ENCODE assay signal across 9 mouse cellular contexts in genomic region chr8:84797256-84797797, GRCm38 (mm10). TPM values are rescaled to one million over a fixed set of nuclear protein-coding genes. Genes with fewer than 3 reads are reported as not detected.
A peak's percentile ranks its signal among the peaks of the same experiment; 100 is the strongest.
DNase-seq lines count a peak whose midpoint lies in the region; ATAC-seq and TF ChIP-seq lines count a peak whose summit lies in the region.
"Had no signal": no experiment of that assay in that cellular context is flagged by ENCODE, and none has a peak within 500 bp of the region (broad histone marks: within the 10 kb centered on the region; RNA-seq: fewer than 3 reads in every experiment).

No protein-coding gene starts in this region.

- no peak for DNase-seq in hindbrain, embryonic 11.5 days (ENCODE audit: low spot score)
- DNase-seq in cerebellum, adult 8-10 months = peak; percentile 26
- DNase-seq in forebrain, postnatal 0 days = peak; percentile 44
- DNase-seq in frontal cortex, postnatal 14 days (ENCODE audit: low spot score in 2 of 2) = no peak
- DNase-seq in T-cell, adult 2 months (ENCODE audit: low spot score) = no peak
- DNase-seq: liver, postnatal 0 days; thymus, postnatal 14 days had no signal

- peaks cover 7% of the 10 kb centered on the region; the same call in 1 of the 2 replicates for H3K36me3 ChIP-seq in hindbrain, embryonic 12.5 days
- H3K36me3 ChIP-seq in hindbrain, embryonic 11.5 days (ENCODE audit: control insufficient read depth, insufficient read depth, low read length) = no peaks in the 10 kb centered on the region
- no peaks in the 10 kb centered on the region for H3K36me3 ChIP-seq in forebrain, postnatal 0 days (ENCODE audit: insufficient read depth)

- WGBS in hindbrain, embryonic 12.5 days = 82% methylated on average over 15 of the region's 15 CpGs
- WGBS in hindbrain, embryonic 11.5 days = 75% methylated on average over 15 of the region's 15 CpGs
- 66% methylated on average over 15 of the region's 15 CpGs for WGBS in forebrain, postnatal 0 days

- peak overlapping the region; percentile 71; the same call in 1 of the 2 replicates for H3K4me2 ChIP-seq in hindbrain, embryonic 12.5 days (replicated peaks)
- no peak overlapping the region for H3K4me2 ChIP-seq in hindbrain, embryonic 11.5 days (replicated peaks; ENCODE audit: low read depth, low read length)
- H3K4me2 ChIP-seq in forebrain, postnatal 0 days (ENCODE audit: low read depth) = peak overlapping the region; percentile 80

- no peak overlapping the region for H3K9ac ChIP-seq in hindbrain, embryonic 12.5 days
- no peak overlapping the region for H3K9ac ChIP-seq in hindbrain, embryonic 11.5 days (ENCODE audit: low read depth, low read length)
- peak overlapping the region; percentile 88 for H3K9ac ChIP-seq in forebrain, postnatal 0 days
- H3K9ac ChIP-seq: liver, postnatal 0 days had no signal

- H3K27ac ChIP-seq in hindbrain, embryonic 12.5 days = no peak overlapping the region
- H3K27ac ChIP-seq in hindbrain, embryonic 11.5 days (ENCODE audit: low read depth, low read length) = no peak overlapping the region
- H3K27ac ChIP-seq in brown adipose tissue, adult 24 weeks (replicated peaks; ENCODE audit: low read depth, low read length) = peak overlapping the region; percentile 40; the same call in 1 of the 2 replicates
- peak overlapping the region; percentile 93 for H3K27ac ChIP-seq in forebrain, postnatal 0 days (ENCODE audit: low read depth, low read length)

- no peak for TF ChIP-seq CTCF in forebrain, postnatal 0 days (IDR thresholded peaks at IDR 0.05; ENCODE audit: low read depth)

- peaks cover 91% of the 10 kb centered on the region for H3K27me3 ChIP-seq in hindbrain, embryonic 12.5 days
- H3K27me3 ChIP-seq in hindbrain, embryonic 11.5 days (ENCODE audit: control insufficient read depth, insufficient read depth, low read length) = peaks cover 91% of the 10 kb centered on the region
- H3K27me3 ChIP-seq in forebrain, postnatal 0 days (ENCODE audit: insufficient read depth, low read length) = no peaks in the 10 kb centered on the region

- no peaks in the 10 kb centered on the region for H3K9me3 ChIP-seq in hindbrain, embryonic 12.5 days (replicated peaks)
- H3K9me3 ChIP-seq in hindbrain, embryonic 11.5 days (ENCODE audit: control insufficient read depth, low read length) = no peaks in the 10 kb centered on the region
- H3K9me3 ChIP-seq in forebrain, postnatal 0 days (ENCODE audit: low read length) = no peaks in the 10 kb centered on the region

- 0 out of 2 replicates have a peak overlapping the region, but pooled peaks have one; percentile 1 for H3K4me3 ChIP-seq in hindbrain, embryonic 12.5 days
- H3K4me3 ChIP-seq in hindbrain, embryonic 11.5 days (ENCODE audit: low read depth, low read length) = no peak overlapping the region
- H3K4me3 ChIP-seq in brown adipose tissue, adult 24 weeks (ENCODE audit: insufficient read depth, low read depth, low read length) = no peak overlapping the region
- H3K4me3 ChIP-seq in forebrain, postnatal 0 days (ENCODE audit: low read depth, low read length) = peak overlapping the region; percentile 90

- no peak for ATAC-seq in hindbrain, embryonic 12.5 days (ENCODE audit: low FRiP score)
- ATAC-seq in hindbrain, embryonic 11.5 days (ENCODE audit: low FRiP score) = no peak
- ATAC-seq in forebrain, postnatal 0 days = no peak
- ATAC-seq: liver, postnatal 0 days had no signal

- H3K4me1 ChIP-seq in hindbrain, embryonic 12.5 days = peaks cover 39% of the 10 kb centered on the region
- H3K4me1 ChIP-seq in hindbrain, embryonic 11.5 days (replicated peaks; ENCODE audit: control insufficient read depth, insufficient read depth, low read length) = peaks cover 8% of the 10 kb centered on the region
- peaks cover 33% of the 10 kb centered on the region for H3K4me1 ChIP-seq in brown adipose tissue, adult 24 weeks (ENCODE audit: control insufficient read depth, insufficient read depth, insufficient read length, low read length)
- peaks cover 29% of the 10 kb centered on the region for H3K4me1 ChIP-seq in forebrain, postnatal 0 days (ENCODE audit: insufficient read depth)

RNA-seq across cellular contexts. Expression of gene Nfix, which starts 2.8 kb away (rescaled TPM):
- polyA plus RNA-seq in hindbrain, embryonic 12.5 days (2016; fragmentation: Nextera tagmentation; extraction: Ambion mirVana) = 11.6 and 14.2 TPM in 2 replicates
- 2.4 and 3.0 TPM in 2 replicates for polyA plus RNA-seq in hindbrain, embryonic 11.5 days (2014; fragmentation: Nextera tagmentation; extraction: Ambion mirVana)
- 74.6 and 78.4 TPM in 2 replicates for polyA plus RNA-seq in brown adipose tissue, adult 24 weeks (2012; ENCODE audit: insufficient read depth, insufficient read length, missing spikeins)
- total RNA-seq in forebrain, postnatal 0 days (2014; rRNA removed) = 111 and 116 TPM in 2 replicates
- 347 and 376 TPM in 2 replicates for polyA plus RNA-seq in forebrain, postnatal 0 days (2015; fragmentation: Nextera tagmentation; extraction: Ambion mirVana)

RNA-seq across cellular contexts. Expression of gene Dand5, which starts 25.3 kb away (rescaled TPM):
- polyA plus RNA-seq in hindbrain, embryonic 12.5 days (2016; fragmentation: Nextera tagmentation; extraction: Ambion mirVana) = 6.6 and 7.1 TPM in 2 replicates
- 6.2 and 7.1 TPM in 2 replicates for polyA plus RNA-seq in hindbrain, embryonic 11.5 days (2014; fragmentation: Nextera tagmentation; extraction: Ambion mirVana)
- polyA plus RNA-seq in brown adipose tissue, adult 24 weeks (2012; ENCODE audit: insufficient read depth, insufficient read length, missing spikeins) = 7.2 and 9.4 TPM in 2 replicates
- total RNA-seq in forebrain, postnatal 0 days (2014; rRNA removed) = 4.7 and 6.9 TPM in 2 replicates
- polyA plus RNA-seq in forebrain, postnatal 0 days (2015; fragmentation: Nextera tagmentation; extraction: Ambion mirVana) = 8.2 and 10.0 TPM in 2 replicates

RNA-seq across cellular contexts. Expression of gene Gadd45gip1, which starts 34.0 kb away (rescaled TPM):
- polyA plus RNA-seq in hindbrain, embryonic 12.5 days (2016; fragmentation: Nextera tagmentation; extraction: Ambion mirVana) = 35.7 and 38.6 TPM in 2 replicates
- polyA plus RNA-seq in hindbrain, embryonic 11.5 days (2014; fragmentation: Nextera tagmentation; extraction: Ambion mirVana) = 36.0 and 37.2 TPM in 2 replicates
- 32.2 and 37.2 TPM in 2 replicates for polyA plus RNA-seq in brown adipose tissue, adult 24 weeks (2012; ENCODE audit: insufficient read depth, insufficient read length, missing spikeins)
- 24.7 and 28.7 TPM in 2 replicates for total RNA-seq in forebrain, postnatal 0 days (2014; rRNA removed)
- 36.7 and 40.8 TPM in 2 replicates for polyA plus RNA-seq in forebrain, postnatal 0 days (2015; fragmentation: Nextera tagmentation; extraction: Ambion mirVana)

RNA-seq across cellular contexts. Expression of gene Rad23a, which starts 43.1 kb away (rescaled TPM):
- 88.8 and 101 TPM in 2 replicates for polyA plus RNA-seq in hindbrain, embryonic 12.5 days (2016; fragmentation: Nextera tagmentation; extraction: Ambion mirVana)
- 88.6 and 91.3 TPM in 2 replicates for polyA plus RNA-seq in hindbrain, embryonic 11.5 days (2014; fragmentation: Nextera tagmentation; extraction: Ambion mirVana)
- polyA plus RNA-seq in brown adipose tissue, adult 24 weeks (2012; ENCODE audit: insufficient read depth, insufficient read length, missing spikeins) = 73.3 and 79.3 TPM in 2 replicates
- total RNA-seq in forebrain, postnatal 0 days (2014; rRNA removed) = 32.2 and 55.3 TPM in 2 replicates
- 63.5 and 77.4 TPM in 2 replicates for polyA plus RNA-seq in forebrain, postnatal 0 days (2015; fragmentation: Nextera tagmentation; extraction: Ambion mirVana)

RNA-seq across cellular contexts. Expression of gene Calr, which starts 49.4 kb away (rescaled TPM):
- polyA plus RNA-seq in hindbrain, embryonic 12.5 days (2016; fragmentation: Nextera tagmentation; extraction: Ambion mirVana) = 792 and 820 TPM in 2 replicates
- 837 and 845 TPM in 2 replicates for polyA plus RNA-seq in hindbrain, embryonic 11.5 days (2014; fragmentation: Nextera tagmentation; extraction: Ambion mirVana)
- 211 and 306 TPM in 2 replicates for polyA plus RNA-seq in brown adipose tissue, adult 24 weeks (2012; ENCODE audit: insufficient read depth, insufficient read length, missing spikeins)
- 470 and 505 TPM in 2 replicates for total RNA-seq in forebrain, postnatal 0 days (2014; rRNA removed)
- 354 and 405 TPM in 2 replicates for polyA plus RNA-seq in forebrain, postnatal 0 days (2015; fragmentation: Nextera tagmentation; extraction: Ambion mirVana)

Comparison
In these comparisons a context has a peak if more than half of its experiments do, and no peak if none do; other contexts are left out.
1. H3K4me3 ChIP-seq: peak in hindbrain, embryonic 12.5 days (single experiment) and forebrain, postnatal 0 days (single experiment); none in hindbrain, embryonic 11.5 days (single experiment) and brown adipose tissue, adult 24 weeks (single experiment).
2. H3K27ac ChIP-seq: peak in brown adipose tissue, adult 24 weeks (single experiment) and forebrain, postnatal 0 days (single experiment); none in hindbrain, embryonic 12.5 days (single experiment) and hindbrain, embryonic 11.5 days (single experiment).
3. DNase-seq: peak in cerebellum, adult 8-10 months (single experiment) and forebrain, postnatal 0 days (single experiment); none in hindbrain, embryonic 11.5 days (single experiment), frontal cortex, postnatal 14 days (0 of 2) and T-cell, adult 2 months (single experiment).